ENCODE assay signal across 9 mouse cellular contexts in the genomic region with DNA sequence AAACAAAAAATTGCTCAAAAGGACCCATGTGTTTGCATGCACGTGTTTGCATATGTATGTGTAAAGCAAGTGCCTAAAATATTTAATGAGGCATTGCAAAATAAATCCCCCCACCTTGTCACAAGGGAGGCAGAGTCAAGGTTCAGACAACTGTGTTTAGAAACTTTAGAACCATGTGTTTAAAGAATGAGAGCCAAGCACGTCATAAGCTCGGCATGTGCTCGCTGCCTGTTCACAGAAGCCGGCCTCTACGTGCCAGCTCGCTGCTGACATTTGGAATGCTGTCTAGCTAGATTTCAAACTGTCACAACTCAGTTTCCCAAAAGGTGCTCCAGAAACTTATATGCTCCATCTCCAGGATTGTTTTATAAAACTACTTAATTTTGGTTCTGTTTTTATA. TPM values are rescaled to one million over a fixed set of nuclear protein-coding genes. Genes with fewer than 3 reads are reported as not detected.
DNase-seq lines count a peak whose midpoint lies in the region; ATAC-seq and TF ChIP-seq lines count a peak whose summit lies in the region.
"Had no signal": no experiment of that assay in that cellular context is flagged by ENCODE, and none has a peak within 500 bp of the region (broad histone marks: within the 10 kb centered on the region; RNA-seq: fewer than 3 reads in every experiment).

No protein-coding gene starts in this region.

- intact Hi-C loops in heart, adult 2 months (cut with DNase I), result loop anchor here (2.0 kb wide), 1 partner anchor 28 kb away; the partner anchor contains the start of gene Ugp2

- H3K79me2 ChIP-seq in heart, adult 2 months (replicated peaks; ENCODE audit: control insufficient read depth, insufficient read depth, low read length), result no peaks in the 10 kb centered on the region

- DNase-seq in NIH3T3 (ENCODE audit: low read depth), result peak; percentile 62
- DNase-seq in adrenal gland, postnatal 10 days, result peak; percentile 48
- DNase-seq in heart, adult 2 months, result peak; percentile 47 to 70
- DNase-seq in limb, embryonic 10.5 days (ENCODE audit: low spot score), result peak; percentile 32
- DNase-seq in spleen, postnatal 4 days (ENCODE audit: low spot score in 2 of 2), result no peak
- no peak for DNase-seq in cerebellum, adult 9-10 months

- TF ChIP-seq EP300 in heart, adult 2 months (IDR thresholded peaks at IDR 0.05; ENCODE audit: insufficient read depth, low read depth, low read length), result peak; percentile 82; the same call in 1 of the 2 replicates

- no peaks in the 10 kb centered on the region for H3K27me3 ChIP-seq in heart, adult 2 months (ENCODE audit: control insufficient read depth, insufficient read depth, low read length)
- no peaks in the 10 kb centered on the region for H3K27me3 ChIP-seq in limb, embryonic 10.5 days (ENCODE audit: low read depth, poor library complexity, severe bottlenecking)
- no peaks in the 10 kb centered on the region for H3K27me3 ChIP-seq in hindbrain, embryonic 16.5 days (replicated peaks; ENCODE audit: control insufficient read depth, insufficient read depth, low read length)
- H3K27me3 ChIP-seq: hindbrain, embryonic 15.5 days had no signal

- no peak for TF ChIP-seq CTCF in heart, adult 2 months (IDR thresholded peaks at IDR 0.05)

- WGBS in heart, adult 2 months, result 44% methylated on average over 7 of the region's 7 CpGs
- 54% methylated on average over 7 of the region's 7 CpGs for WGBS in limb, embryonic 10.5 days
- 69% methylated on average over 7 of the region's 7 CpGs for WGBS in hindbrain, embryonic 16.5 days

- H3K4me1 ChIP-seq in heart, adult 2 months (ENCODE audit: control insufficient read depth, insufficient read depth, low read length), result no peaks in the 10 kb centered on the region; the same call in none of the 2 replicates
- H3K4me1 ChIP-seq in limb, embryonic 10.5 days, result peaks cover 17% of the 10 kb centered on the region
- H3K4me1 ChIP-seq in hindbrain, embryonic 16.5 days (ENCODE audit: control insufficient read depth, insufficient read depth, low read depth, low read length), result no peaks in the 10 kb centered on the region
- H3K4me1 ChIP-seq: hindbrain, embryonic 15.5 days had no signal

- H3K4me3 ChIP-seq in heart, adult 2 months, result no peak overlapping the region
- no peak overlapping the region for H3K4me3 ChIP-seq in limb, embryonic 10.5 days
- no peak overlapping the region for H3K4me3 ChIP-seq in hindbrain, embryonic 16.5 days (ENCODE audit: low read length)
- H3K4me3 ChIP-seq: hindbrain, embryonic 15.5 days had no signal

- no peak for ATAC-seq in hindbrain, embryonic 16.5 days
- ATAC-seq: activated CD4-positive, CD25-positive, alpha-beta regulatory T cell, adult 4 months had no signal

- H3K4me2 ChIP-seq in hindbrain, embryonic 16.5 days (ENCODE audit: low read length), result no peak overlapping the region
- H3K4me2 ChIP-seq: hindbrain, embryonic 15.5 days had no signal

- no peak overlapping the region for H3K9ac ChIP-seq in heart, adult 2 months (ENCODE audit: low read depth, low read length)
- no peak overlapping the region for H3K9ac ChIP-seq in hindbrain, embryonic 16.5 days (ENCODE audit: low read depth, low read length)
- H3K9ac ChIP-seq: hindbrain, embryonic 15.5 days had no signal

- H3K27ac ChIP-seq in heart, adult 2 months, result peak overlapping the region; percentile 66
- no peak overlapping the region for H3K27ac ChIP-seq in limb, embryonic 10.5 days
- no peak overlapping the region for H3K27ac ChIP-seq in hindbrain, embryonic 16.5 days (ENCODE audit: low read depth, low read length)
- H3K27ac ChIP-seq: hindbrain, embryonic 15.5 days had no signal

- no peaks in the 10 kb centered on the region for H3K9me3 ChIP-seq in limb, embryonic 10.5 days (replicated peaks)
- H3K9me3 ChIP-seq in hindbrain, embryonic 16.5 days (ENCODE audit: control insufficient read depth, low read length), result peaks cover 2% of the 10 kb centered on the region; the same call in 1 of the 2 replicates
- H3K9me3 ChIP-seq: hindbrain, embryonic 15.5 days had no signal

- no peak for TF ChIP-seq POLR2A in heart, adult 2 months (IDR thresholded peaks at IDR 0.05; ENCODE audit: insufficient read depth, low read depth, low read length)

- no peaks in the 10 kb centered on the region for H3K36me3 ChIP-seq in heart, adult 2 months (ENCODE audit: control insufficient read depth, insufficient read depth, low read length)
- no peaks in the 10 kb centered on the region for H3K36me3 ChIP-seq in limb, embryonic 10.5 days
- no peaks in the 10 kb centered on the region for H3K36me3 ChIP-seq in hindbrain, embryonic 16.5 days (ENCODE audit: control insufficient read depth, insufficient read depth, low read length)
- H3K36me3 ChIP-seq: hindbrain, embryonic 15.5 days had no signal

RNA-seq across cellular contexts. Expression of gene Ugp2, which starts 27.5 kb away (rescaled TPM):
- 100 to 1,000 TPM; 104 to 105 TPM for total RNA-seq in adrenal gland, postnatal 10 days (2021)
- total RNA-seq in heart, adult 2 months (2021), result 100 to 1,000 TPM; 214 to 235 TPM
- 34.0 and 74.8 TPM in 2 replicates for polyA plus RNA-seq in heart, adult 2 months (2012; rRNA removed)
- polyA plus RNA-seq in limb, embryonic 10.5 days (2016; fragmentation: Nextera tagmentation; extraction: Ambion mirVana), result 45.3 and 55.7 TPM in 2 replicates
- polyA plus RNA-seq in hindbrain, embryonic 16.5 days (2015; fragmentation: Nextera tagmentation; extraction: Ambion mirVana), result 76.2 and 76.3 TPM in 2 replicates

Comparison
In these comparisons a context has a peak if more than half of its experiments do, and no peak if none do; other contexts are left out.
1. DNase-seq: peak in NIH3T3 (single experiment), adrenal gland, postnatal 10 days (single experiment), heart, adult 2 months (2 of 2) and limb, embryonic 10.5 days (single experiment); none in spleen, postnatal 4 days (0 of 2) and cerebellum, adult 9-10 months (single experiment).